Mouse (Mus musculus): Measurements from ENCODE around the gene Cldn19. TPM values are rescaled to one million over a fixed set of nuclear protein-coding genes. Genes with fewer than 3 reads are reported as not detected.

Cldn19 gene
- polyA plus RNA-seq, 1 experiment from 2014 or later: not detected

DNA sequence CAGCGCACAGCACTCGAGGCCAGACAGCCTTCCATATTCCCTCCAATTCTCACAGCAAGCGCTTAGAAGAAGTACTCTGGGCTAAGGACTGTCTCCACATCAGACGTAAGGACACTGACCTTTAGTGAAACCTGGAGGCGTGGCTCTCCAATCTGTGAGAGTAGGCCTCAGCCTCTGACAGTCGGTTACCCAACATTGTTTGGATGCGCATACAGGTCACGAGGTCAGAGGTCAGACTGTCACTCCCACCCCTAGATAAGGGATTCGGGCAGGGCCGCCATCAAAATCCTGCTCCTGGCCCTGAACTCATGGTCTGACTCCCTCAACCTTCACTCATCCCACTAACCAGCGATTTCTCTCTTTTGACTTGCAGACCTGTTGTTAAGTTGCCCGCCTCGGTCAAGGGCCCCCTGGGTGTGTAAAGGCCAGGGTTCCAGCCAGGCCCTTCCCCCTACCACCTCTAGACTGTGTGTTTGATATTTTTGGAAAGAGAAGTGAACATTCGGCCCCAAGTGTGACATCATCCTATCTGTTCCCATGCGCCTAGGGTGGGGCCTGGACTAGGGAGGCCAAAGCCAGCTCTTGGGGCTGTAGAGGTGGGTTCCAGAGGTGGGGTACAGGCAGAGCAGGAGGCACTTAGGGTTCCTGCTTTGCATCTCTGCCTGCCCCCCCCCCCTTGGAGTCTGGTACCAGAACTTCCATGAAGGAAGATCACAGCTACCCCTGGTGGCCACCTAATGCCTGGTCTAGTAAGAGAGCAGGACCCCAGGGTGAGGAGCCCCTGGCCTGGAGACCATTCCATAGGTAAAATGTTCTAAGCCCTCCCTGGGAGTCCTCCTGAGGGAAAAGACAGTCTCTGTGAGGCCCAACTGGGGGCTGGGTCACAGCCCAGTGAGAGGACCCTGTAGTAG, 4.4 kb downstream of the Cldn19 start:
- ATAC-seq: peak; percentile 78
- no peak overlapping the region for H3K4me2 ChIP-seq (ENCODE audit: low read depth, low read length)
- WGBS (ENCODE audit: insufficient replicate concordance): 69% methylated on average over 15 of the region's 15 CpGs

GRCm38 (mm10) chr4:119261087-119261713, 6.0 kb downstream of the Cldn19 start:
- Histone ChIP-seq H3K36me3 (replicated peaks; ENCODE audit: insufficient read depth, low read length) (no peaks in the 10 kb centered on the region), H3K4me1 (ENCODE audit: insufficient read depth) (no peaks in the 10 kb centered on the region), H3K9ac (replicated peaks) (no peak overlapping the region), H3K9me3 (ENCODE audit: low read length) (no peaks in the 10 kb centered on the region), H3K4me2 (ENCODE audit: low read depth, low read length) (no peak overlapping the region), H3K27me3 (ENCODE audit: insufficient read depth, low read length) (no peaks in the 10 kb centered on the region), H3K4me3 (ENCODE audit: low read depth, low read length) (no peak overlapping the region), H3K27ac (ENCODE audit: low read depth) (no peak overlapping the region)
- 42% methylated on average over 7 of the region's 7 CpGs for WGBS (ENCODE audit: insufficient replicate concordance)
- DNase-seq: no peak
- no peak for ATAC-seq
- no peak for TF ChIP-seq CTCF (IDR thresholded peaks at IDR 0.05; ENCODE audit: low read depth)
- no peak for TF ChIP-seq EP300 (IDR thresholded peaks at IDR 0.05; ENCODE audit: low read depth)

More for the DNA sequence above, 4.4 kb downstream of the Cldn19 start:
- no peak overlapping the region for H3K27ac ChIP-seq (ENCODE audit: low read depth)
- TF ChIP-seq EP300 (IDR thresholded peaks at IDR 0.05; ENCODE audit: low read depth) (no peak), CTCF (IDR thresholded peaks at IDR 0.05; ENCODE audit: low read depth) (peak; percentile 32)
- H3K36me3 ChIP-seq (replicated peaks; ENCODE audit: insufficient read depth, low read length): no peaks in the 10 kb centered on the region
- H3K9ac ChIP-seq (replicated peaks): no peak overlapping the region
- no peaks in the 10 kb centered on the region for H3K9me3 ChIP-seq (ENCODE audit: low read length)
- no peak for DNase-seq
- no peaks in the 10 kb centered on the region for H3K4me1 ChIP-seq (ENCODE audit: insufficient read depth)
- no peak overlapping the region for H3K4me3 ChIP-seq (ENCODE audit: low read depth, low read length)
- H3K27me3 ChIP-seq (ENCODE audit: insufficient read depth, low read length): no peaks in the 10 kb centered on the region

DNA sequence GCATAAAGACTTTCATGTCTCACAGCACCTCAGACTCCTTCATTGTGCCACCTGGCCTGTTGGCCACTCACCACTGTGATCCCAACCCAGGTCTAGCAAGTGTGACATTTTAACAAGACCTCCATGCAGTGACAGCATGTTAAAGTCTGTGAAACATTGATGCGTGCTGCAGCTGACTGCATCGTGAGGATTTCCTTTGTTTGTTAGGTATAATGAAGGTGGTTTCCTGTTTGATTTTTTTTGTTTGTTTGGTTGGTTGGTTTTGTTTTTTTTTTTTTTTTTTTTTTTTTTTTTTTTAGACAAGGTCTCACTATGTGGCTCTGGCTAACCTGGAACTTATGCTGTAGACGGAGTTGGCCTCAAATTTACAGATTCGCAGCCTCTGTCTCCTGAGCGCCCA, 7.3 kb downstream of the Cldn19 start:
- H3K27ac ChIP-seq (ENCODE audit: low read depth): no peak overlapping the region
- no peak overlapping the region for H3K4me3 ChIP-seq (ENCODE audit: low read depth, low read length)
- no peaks in the 10 kb centered on the region for H3K9me3 ChIP-seq (ENCODE audit: low read length)
- no peak for ATAC-seq
- H3K27me3 ChIP-seq (ENCODE audit: insufficient read depth, low read length): no peaks in the 10 kb centered on the region
- H3K36me3 ChIP-seq (replicated peaks; ENCODE audit: insufficient read depth, low read length): no peaks in the 10 kb centered on the region
- H3K4me1 ChIP-seq (ENCODE audit: insufficient read depth): no peaks in the 10 kb centered on the region
- H3K9ac ChIP-seq (replicated peaks): no peak overlapping the region
- H3K4me2 ChIP-seq (ENCODE audit: low read depth, low read length): no peak overlapping the region
- no peak for TF ChIP-seq CTCF (IDR thresholded peaks at IDR 0.05; ENCODE audit: low read depth)
- TF ChIP-seq EP300 (IDR thresholded peaks at IDR 0.05; ENCODE audit: low read depth): no peak
- WGBS (ENCODE audit: insufficient replicate concordance): 84% methylated on average over 5 of the region's 5 CpGs
- no peak for DNase-seq

DNA sequence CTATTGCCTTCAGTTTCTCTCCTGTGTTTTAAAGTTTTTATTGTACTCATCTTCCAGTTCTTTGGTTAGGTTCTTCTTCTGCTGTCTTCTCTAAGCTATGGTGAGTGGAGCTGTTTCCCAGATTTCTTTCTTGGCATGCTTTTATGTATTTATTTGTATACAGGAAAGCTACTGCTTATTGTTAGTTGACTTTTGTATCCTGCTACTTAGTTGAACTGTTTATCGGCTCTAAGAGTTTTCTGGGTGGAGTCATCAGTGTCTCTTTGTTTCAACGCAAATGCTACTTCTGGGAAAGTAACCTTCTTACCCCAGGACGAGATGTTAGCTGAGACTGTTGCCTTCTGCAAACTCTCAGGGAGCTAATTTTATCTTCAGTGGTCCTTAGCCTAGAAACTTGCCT, 8.2 kb downstream of the Cldn19 start:
- Histone ChIP-seq H3K4me3 (ENCODE audit: low read depth, low read length) (no peak overlapping the region), H3K9ac (replicated peaks) (no peak overlapping the region), H3K9me3 (ENCODE audit: low read length) (no peaks in the 10 kb centered on the region), H3K4me2 (ENCODE audit: low read depth, low read length) (no peak overlapping the region), H3K4me1 (ENCODE audit: insufficient read depth) (no peaks in the 10 kb centered on the region), H3K27ac (ENCODE audit: low read depth) (no peak overlapping the region), H3K27me3 (ENCODE audit: insufficient read depth, low read length) (no peaks in the 10 kb centered on the region), H3K36me3 (replicated peaks; ENCODE audit: insufficient read depth, low read length) (no peaks in the 10 kb centered on the region)
- DNase-seq: no peak
- ATAC-seq: no peak
- 65% methylated on average over 3 of the region's 3 CpGs for WGBS (ENCODE audit: insufficient replicate concordance)
- no peak for TF ChIP-seq EP300 (IDR thresholded peaks at IDR 0.05; ENCODE audit: low read depth)
- no peak for TF ChIP-seq CTCF (IDR thresholded peaks at IDR 0.05; ENCODE audit: low read depth)

- Histone ChIP-seq H3K4me1 (ENCODE audit: insufficient read depth) (no peaks in the 10 kb centered on the region), H3K9ac (replicated peaks) (no peak overlapping the region), H3K27ac (ENCODE audit: low read depth) (no peak overlapping the region), H3K36me3 (replicated peaks; ENCODE audit: insufficient read depth, low read length) (peaks cover 5% of the 10 kb centered on the region), H3K4me3 (ENCODE audit: low read depth, low read length) (no peak overlapping the region), H3K4me2 (ENCODE audit: low read depth, low read length) (no peak overlapping the region), H3K27me3 (ENCODE audit: insufficient read depth, low read length) (no peaks in the 10 kb centered on the region), H3K9me3 (ENCODE audit: low read length) (no peaks in the 10 kb centered on the region)
- ATAC-seq (no peak), DNase-seq (no peak)
- WGBS (ENCODE audit: insufficient replicate concordance): 51% methylated on average over 13 of the region's 13 CpGs
- TF ChIP-seq CTCF (IDR thresholded peaks at IDR 0.05; ENCODE audit: low read depth): no peak
- TF ChIP-seq EP300 (IDR thresholded peaks at IDR 0.05; ENCODE audit: low read depth): no peak
Observed at GRCm38 (mm10) chr4:119266606-119267005, 11.4 kb downstream of the Cldn19 start.

- Histone ChIP-seq H3K4me1 (ENCODE audit: insufficient read depth) (0 out of 2 replicates have a peak, but pooled peaks cover 3% of the 10 kb centered on the region), H3K27me3 (ENCODE audit: insufficient read depth, low read length) (no peaks in the 10 kb centered on the region), H3K27ac (ENCODE audit: low read depth) (peak overlapping the region; percentile 78; the same call in 1 of the 2 replicates), H3K4me3 (ENCODE audit: low read depth, low read length) (no peak overlapping the region), H3K36me3 (replicated peaks; ENCODE audit: insufficient read depth, low read length) (peaks cover 45% of the 10 kb centered on the region), H3K9me3 (ENCODE audit: low read length) (no peaks in the 10 kb centered on the region), H3K4me2 (ENCODE audit: low read depth, low read length) (no peak overlapping the region), H3K9ac (replicated peaks) (no peak overlapping the region)
- TF ChIP-seq EP300 (IDR thresholded peaks at IDR 0.05; ENCODE audit: low read depth): no peak
- no peak for TF ChIP-seq CTCF (IDR thresholded peaks at IDR 0.05; ENCODE audit: low read depth)
- ATAC-seq: peak; percentile 71
- 71% methylated on average over 1 of the region's 1 CpGs for WGBS (ENCODE audit: insufficient replicate concordance)
- DNase-seq: no peak
Observed at GRCm38 (mm10) chr4:119274627-119275026, 19.4 kb downstream of the Cldn19 start.
